Mouse (Mus musculus) cerebellum, adult 9-11 months (tissue): ENCODE measurements around the gene Stx6.
"Not testable (repeated sequence)": the region's sequence is repeated elsewhere in the genome, so short reads cannot be mapped to it uniquely, and the experiment has no call there.

Experiments used
- DNase-seq: peaks from one replicate; pipeline ENCODE4 v3.0.0; 2022

The Stx6 gene

DNA sequence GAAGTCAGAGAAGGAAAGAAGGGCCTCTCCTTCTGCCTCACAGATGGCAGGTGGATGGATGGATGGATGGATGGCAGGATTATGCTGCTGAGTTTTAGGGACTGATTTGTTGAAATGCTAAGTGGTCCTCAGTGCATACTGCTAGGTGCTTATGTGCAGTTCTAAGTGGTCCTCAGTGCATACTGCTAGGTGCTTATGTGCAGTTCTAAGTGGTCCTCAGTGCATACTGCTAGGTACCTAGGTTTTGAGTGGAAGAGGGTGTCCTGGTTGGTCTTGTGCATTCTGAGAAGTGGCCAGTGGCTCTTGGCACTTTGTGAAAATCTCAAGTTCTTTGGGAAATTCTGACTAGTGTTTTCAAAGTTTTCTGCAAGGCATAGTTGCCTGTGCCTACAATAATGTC is 11.4 kb downstream of the Stx6 start:
- DNase-seq, result no peak

DNA sequence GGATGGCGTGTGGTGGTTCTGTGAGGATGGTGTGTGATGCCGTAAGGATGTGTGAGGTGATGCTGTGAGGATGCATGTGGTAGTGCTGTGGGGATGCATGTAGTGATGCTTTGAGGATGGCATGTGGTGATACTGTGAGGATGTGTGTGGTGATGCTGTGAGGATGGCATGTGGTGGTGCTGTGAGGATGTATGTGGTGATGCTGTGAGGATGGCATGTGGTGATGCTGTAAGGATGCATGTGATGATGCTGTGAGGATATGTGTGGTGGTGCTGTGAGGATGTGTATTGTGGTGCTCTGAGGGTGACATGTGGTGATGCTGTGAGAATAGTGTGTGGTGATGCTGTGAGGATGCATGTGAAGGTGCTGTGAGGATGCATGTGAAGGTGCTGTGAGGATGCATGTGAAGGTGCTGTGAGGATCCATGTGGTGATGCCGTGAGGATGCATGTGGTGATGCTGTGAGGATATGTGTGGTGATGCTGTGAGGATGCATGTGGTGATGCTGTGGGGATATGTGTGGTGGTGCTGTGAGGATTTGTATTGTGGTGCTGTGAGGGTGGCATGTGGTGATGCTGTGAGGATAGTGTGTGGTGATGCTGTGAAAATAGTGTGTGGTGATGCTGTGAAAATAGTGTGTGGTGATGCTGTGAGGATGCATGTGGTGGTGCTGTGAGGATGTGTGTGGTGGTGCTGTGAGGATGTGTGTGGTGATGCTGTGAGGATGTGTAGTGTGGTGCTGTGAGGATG is 14.6 kb downstream of the Stx6 start:
- DNase-seq, result no peak

DNA sequence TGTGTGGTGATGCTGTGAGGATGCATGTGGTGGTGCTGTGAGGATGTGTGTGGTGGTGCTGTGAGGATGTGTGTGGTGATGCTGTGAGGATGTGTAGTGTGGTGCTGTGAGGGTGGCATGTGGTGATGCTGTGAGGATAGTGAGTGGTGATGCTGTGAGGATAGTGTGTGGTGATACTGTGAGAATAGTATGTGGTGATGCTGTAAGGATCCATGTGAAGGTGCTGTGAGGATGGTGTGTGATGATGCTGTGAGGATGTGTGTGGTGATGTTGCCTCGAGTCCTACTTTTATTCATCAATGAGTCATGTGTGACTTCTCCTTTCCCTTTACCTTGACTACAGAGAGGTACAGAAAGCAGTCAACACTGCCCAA is 15.1 kb downstream of the Stx6 start:
- DNase-seq, result not testable (repeated sequence)

DNA sequence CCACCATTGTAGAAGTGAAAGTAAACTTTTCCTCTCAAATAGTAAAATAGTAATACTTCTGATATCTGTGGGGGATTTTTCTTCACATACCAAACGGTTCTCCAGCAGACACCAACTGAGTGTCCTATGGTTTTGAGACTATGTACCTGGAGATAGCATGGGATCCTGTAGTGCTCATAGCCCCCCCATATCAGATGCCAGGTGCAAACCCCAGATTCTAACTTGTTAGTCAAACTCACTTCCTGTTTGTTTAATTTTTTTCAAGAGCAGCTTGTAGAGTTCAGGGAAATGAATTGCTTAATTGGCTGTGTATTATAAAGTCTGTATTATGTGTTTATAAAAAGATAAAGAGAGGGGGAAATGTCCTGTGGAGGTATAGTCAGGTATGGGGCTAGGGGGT is 15.9 kb downstream of the Stx6 start:
- no peak for DNase-seq

DNA sequence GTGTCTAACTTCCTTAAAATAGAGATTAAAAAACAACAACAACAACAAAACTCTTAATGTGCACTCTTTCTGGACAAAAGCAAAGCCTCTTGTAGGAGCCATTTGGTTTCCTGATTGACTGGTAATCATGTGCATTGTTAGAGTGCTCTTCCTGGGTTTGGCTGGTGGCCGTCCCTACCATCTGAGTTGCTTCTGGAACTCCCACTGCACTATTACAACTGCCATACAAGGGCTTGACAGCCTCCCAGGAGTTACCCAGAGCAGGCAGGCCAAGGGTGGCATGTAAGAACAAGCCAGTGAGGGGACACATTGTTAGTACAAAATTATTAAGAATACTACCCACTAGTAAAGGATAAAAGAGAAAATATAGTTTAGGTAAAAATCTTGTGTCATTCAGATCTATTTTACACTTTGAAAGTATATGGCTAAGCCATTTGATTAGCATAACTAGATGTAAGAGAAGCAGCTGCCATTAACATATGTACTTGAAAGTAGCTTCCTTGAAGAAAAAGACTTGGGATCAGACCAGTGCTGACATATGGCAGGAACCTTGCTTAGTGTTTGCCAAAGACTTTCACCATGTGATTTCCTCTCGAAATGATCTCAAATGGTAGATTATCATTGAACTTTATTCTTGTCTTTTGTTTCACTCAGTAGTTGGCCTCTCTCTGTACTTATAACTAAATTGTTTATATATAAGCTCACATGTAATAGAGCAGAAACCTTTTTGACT is 19.8 kb downstream of the Stx6 start:
- no peak for DNase-seq

DNA sequence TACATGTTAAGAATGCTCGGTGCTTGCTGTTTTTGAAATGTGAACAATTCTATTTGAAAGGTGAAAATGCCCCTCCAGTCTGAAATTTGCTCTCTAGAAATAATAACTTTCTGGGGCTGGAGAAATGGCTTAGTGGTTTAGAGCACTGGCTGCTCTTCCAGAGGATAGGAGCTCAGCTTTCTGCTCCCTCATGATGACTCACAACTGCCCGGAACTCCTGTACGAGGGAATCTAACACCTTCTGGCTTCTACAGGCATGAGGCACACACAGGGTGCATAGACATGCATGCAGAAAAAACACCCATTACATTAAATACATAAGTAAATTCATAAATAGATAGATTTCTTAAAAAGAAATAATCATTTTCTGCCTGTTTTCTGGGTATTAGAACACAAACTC is 25.7 kb downstream of the Stx6 start:
- DNase-seq, result no peak

DNA sequence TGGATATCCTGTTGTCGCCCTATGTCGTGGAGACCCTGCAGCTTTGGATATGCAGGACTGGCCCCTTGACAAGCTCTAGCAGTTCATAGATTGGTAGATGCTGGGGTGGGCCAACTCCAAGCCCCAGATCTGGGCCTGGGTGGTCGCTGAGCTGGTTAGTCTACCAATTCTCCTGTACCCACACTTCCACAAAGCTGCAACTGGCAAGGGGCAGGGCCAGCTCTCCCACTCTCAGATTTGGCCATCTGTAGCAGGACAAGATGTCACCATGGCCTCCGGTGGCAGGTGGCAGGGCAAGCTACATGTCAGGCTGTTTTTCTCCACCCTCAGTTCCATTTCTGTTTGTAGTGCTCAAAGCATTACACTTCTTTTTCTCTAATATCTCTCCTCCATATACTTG is 30.1 kb downstream of the Stx6 start:
- no peak for DNase-seq

DNA sequence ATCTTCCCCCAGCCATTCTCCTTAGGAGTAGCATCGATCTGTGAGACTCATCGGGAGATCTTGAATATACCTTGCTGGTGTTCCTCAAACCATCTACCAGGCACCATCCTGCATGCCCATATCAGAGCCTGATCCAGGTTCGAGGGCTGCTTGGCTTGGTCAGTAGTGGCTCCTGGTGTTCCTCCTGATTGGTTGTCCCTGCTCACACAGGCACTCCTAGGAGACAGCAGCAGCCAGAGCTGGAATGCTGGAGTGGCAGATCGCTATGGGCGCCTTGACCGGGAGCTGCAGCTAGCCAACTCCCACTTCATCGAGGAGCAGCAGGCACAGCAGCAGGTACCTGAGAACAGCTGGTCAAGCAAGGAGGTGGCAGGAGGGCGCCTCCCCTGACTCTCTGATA is 32.7 kb downstream of the Stx6 start:
- peak; percentile 33 for DNase-seq

DNA sequence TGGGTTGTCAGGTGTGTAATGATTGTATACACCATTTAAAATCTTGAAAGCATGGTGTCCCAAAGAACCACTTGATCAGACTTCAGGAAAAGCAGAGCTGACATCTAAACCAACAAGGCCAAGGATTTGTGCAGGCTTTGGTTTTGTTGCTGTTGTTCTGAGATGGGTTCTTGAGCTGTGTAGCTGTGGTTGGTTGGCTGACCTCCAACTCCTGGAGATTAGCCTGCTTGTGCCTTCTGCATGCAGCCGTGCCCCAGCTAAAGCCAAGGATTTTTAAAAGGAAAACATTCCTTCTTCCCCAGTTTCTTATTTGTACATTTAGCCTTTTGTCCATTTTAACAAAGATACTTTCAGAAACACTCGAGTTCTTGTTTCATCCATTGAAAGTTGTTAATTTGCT is 33.2 kb downstream of the Stx6 start:
- DNase-seq, result peak; percentile 77

DNA sequence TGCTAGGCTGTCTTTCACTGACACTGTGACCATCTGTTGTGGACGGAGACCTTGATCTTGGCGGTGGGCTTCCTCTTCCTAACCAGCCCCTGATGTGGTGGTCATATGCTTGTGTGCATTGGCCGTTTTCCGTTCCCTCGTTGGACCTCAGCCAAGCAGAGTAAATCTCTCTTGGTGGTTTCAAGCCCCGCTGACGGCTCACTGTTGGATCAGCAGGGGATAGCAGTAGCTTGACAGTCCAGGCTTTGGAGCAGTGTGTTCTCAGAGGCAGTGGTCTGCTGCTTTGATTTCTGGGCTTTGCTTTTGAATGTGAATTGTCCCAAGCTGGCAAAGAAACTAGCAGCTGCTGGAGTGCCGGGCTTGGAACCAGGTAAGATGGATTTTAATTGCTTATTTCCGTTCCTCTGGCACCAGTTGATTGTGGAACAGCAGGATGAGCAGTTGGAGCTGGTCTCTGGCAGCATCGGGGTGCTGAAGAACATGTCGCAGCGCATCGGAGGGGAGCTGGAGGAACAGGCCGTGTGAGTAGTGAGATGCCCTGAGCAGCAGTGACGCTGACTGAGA is 34.4 kb downstream of the Stx6 start:
- peak; percentile 69 for DNase-seq

DNA sequence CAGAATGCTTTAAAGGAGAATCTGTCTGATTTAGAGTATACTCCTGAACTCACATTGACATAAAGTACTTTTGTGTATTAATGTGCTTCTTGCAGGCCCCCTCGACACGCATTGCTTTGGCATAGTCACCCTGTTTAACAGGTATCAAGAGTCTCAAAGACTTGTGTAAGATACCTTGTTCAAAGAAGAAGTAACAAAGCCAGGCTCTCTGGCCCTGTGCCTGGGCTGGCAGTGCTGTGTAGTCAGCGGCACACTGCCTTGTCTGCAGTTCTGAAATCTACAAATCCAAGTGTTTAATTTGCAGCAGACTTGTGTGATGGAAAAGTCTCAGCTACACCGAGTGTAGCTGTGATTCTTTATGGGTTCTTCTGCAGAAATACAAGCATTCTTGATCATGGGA is 38.2 kb downstream of the Stx6 start:
- no peak for DNase-seq

DNA sequence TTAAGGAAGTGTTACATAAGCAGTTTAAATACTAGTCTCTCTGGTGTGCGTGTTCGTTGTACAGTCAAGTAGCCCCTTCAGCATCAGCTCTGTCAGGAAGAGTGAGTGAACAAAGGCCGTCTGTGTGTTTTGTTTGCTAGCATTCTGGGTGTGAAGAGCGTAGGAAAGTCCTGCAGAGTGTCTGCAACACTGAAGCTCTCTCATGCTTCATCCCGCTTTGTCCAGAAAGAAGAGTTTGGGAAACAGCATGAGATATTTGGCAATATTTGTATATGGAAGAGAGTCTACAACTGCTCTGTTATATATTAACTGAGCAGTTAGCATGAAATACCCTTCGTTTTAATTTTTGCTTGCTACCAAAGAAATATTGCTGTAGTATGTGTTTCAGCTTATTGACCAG is 41.0 kb downstream of the Stx6 start:
- no peak for DNase-seq

DNA sequence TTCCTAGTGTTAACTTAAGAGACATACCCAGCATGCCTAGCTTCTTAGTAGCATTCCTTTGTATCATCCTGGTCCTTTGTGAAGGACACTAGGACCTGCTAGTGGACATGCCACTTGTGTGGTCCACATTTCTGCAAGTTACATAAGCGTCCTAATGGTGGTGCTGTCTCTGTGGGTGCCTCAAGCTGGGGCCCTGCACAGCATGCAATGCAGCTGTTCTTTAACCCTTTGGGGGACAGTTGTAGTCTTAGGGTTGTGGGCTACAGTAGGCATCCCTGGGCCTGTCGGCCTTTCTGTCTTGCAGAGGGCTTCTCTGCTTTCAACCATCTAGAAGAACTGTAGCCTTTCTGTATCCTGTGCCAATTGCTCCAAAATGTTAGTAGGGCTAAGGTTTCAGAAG is 42.5 kb downstream of the Stx6 start:
- DNase-seq, result peak; percentile 14

DNA sequence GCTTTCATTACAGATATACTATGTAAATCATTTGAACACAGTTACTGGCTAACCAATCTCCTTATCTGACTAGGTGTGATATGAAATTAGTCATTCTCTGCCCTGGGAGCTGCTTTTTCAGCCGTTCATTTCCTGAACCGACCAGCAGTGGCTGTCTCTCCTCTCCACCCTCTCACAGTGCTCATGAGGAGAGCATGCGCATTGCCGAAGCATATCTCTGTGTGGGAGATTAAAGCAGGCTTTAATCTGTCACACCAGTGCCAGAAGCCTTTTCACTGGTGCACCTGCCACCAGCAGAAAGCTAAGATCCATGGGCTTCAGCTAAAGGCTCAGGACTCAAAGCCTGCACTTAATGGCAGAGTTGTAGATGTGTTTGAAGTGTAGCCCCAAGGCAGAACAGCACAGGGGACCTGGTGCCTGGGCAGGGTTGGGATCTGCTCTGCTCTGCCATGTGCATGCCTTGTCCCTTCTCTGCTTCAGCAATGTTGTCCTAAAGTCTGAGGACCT is 42.9 kb downstream of the Stx6 start:
- DNase-seq, result no peak

DNA sequence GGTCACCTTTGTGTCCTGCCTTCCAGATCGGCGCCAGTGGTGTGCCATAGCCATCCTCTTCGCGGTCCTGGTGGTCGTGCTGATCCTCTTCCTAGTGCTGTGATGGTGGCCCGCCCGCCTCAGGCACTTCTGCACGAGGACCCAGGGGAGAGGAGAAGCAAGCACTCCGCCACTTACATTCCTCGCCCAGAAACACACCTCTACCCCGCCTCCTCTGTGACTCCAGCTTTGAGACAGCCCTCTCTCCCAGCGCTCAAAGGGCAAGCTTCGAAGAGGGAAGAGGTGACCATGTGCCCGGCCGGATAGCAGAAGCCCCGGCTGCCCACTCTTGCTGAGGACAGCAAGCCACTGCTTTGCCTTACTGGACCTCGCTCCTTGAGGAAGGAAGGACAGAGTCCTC is 43.4 kb downstream of the Stx6 start:
- DNase-seq, result no peak

DNA sequence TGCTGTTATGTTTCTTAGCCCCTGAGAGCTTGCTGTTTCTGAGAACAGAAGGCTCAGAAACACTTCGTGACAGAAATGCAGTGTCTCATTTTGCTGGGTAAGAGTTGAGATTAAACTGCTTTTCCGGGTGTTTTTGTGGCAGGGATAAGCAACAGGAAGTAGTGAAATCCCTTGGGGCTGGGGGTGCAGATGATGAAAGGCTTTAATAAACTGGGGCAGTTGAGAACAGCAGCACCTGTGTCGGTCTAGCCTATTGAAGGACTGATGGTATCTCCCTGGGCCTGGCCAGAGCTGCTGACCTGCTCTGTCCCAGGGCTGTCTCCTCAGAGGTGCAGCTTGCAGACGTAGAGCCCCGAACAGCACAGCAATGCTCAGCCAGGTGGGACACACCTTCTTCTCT is 44.0 kb downstream of the Stx6 start:
- no peak for DNase-seq

DNA sequence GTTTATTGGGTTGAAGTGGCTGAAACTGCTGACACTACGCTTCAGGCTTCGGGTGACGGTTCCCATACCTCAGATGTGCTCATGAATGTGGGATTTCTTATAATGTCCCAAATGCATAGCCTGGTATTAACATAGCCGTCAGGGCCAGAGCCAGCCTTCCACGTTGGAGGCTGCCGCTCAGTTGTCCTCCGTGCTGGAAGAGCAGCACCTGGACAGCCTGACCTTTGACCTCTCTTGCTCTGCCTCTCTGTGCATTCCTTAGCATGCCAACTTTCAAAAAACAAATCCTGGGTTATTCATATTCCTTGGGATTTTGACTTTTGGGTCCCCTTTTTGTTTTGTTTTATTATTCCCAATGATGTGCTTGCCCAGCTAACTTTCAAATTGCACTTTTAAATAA is 44.6 kb downstream of the Stx6 start:
- DNase-seq, result no peak

DNA sequence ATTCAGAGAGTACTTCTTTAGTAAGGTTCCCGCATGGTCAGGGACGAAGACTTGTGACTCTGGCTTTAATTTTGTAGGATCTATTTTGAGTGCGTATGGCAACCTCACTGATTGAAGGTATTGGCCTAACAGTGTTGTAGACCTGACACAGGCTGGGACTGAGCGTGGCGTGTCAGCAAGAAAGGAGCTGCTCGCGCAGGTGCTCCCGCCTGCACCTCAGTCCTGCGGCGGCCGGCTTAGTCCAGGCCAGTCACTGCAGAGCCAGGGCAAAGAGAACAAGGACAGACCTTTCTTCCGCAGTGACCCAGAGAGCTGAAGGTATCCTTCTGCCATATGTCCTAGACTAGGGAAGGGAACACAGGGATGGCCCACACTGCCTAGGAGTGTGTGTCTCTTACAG is 45.4 kb downstream of the Stx6 start:
- DNase-seq, result no peak

DNA sequence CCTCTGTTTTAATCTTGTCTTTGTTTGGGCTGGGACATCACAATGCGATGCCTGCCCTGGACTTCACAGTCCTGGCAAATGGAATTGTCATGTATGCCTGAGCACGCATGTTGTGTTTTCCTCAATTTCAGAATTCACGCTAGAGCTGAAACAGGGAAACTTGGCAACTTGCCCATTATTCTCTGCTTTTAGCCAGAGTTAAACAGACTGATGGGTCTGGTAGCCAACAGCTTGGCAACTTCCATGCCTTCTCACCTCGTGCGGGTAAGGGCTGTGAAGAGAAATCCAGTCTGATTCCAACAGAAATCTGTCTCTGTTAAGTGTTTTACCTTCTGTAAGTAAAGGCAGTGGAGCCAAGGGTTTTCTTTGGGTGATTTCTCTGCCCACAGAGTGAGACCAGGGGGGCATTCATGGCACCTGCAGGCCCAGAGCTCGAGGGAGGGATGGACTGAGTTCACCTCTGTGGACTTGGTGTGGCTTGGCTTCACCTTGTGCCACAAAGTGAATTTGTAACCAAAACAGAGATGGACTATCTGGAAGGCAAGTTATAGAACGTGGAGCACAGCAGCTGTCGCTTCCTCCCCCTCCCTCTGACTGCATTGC is 46.1 kb downstream of the Stx6 start:
- DNase-seq, result peak; percentile 73

DNA sequence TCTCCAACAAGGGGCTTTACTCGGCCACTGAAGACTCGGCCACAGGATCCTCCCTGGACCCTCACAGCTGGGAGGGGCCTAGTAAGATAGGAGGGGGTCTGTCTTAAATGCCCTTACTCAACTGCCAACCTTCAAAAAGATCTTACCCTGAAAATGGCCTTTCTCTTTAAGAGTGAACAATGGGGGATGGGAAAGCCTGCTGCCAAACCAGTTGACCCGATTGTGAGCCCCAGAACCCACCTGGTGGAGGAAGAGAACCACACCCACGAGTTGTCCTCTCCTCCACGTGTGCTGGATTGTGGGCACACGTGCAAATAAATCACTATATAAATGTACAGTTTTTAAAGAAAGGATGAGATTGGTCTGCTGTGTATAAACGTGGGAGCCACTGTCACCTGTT is 46.8 kb downstream of the Stx6 start:
- no peak for DNase-seq

DNA sequence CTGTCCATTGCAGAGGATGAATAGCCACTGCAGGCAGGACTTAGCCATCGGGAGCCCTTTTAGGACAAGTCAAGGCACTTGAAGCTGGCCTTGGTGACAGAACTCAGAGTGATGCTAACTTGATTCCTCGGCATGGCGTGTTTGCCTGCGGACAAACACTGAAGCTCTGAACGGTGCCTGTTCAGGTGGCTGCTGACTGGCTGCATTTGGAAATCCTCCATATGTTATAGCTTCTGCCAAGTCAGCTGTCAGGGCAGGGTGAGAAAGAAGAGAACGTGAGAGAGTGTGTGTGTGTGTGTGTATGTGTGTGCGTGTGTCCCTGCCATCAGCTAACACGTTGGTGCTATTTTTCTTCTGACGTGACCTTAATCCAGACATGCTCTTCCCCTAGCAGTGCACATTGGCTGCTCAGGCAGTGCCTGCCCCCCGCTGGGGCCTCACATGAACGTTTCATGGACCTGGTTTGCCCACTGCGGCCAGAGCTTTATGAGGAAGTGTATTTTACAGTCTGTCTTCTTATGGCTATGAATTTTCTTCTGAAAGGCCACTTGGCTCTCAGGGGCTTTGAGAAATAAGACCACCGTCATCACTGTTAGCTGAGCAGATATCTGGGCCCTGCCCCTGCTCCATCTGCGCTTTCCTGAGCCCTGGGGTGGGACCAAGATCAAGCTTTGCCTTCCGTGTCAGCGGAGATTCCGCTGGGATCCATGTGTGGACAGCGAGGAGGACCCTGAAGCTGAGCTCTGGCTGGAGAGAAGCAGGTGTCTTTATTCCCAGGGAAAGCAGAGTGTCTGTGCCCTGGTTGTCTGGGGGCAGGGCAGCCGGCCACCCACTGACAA is 47.5 kb downstream of the Stx6 start:
- no peak for DNase-seq

DNA sequence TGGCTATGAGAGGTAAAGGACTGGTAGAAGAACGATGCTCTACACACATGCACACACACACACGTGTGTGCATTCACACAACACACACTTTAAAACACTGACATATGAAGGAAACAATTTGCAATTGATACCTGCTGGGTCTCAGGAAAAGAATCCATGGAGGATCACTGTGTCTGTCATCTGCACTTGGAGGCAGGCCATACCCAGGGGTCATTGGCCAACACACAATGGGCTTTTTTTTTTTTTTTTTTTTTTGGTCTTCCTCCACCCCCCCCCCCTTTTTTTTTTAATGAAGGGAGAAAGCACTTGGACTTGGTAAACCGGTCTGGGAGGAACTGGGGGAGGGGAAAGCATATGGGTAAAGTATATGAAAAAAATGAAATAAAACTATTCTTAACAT is 49.3 kb downstream of the Stx6 start:
- DNase-seq, result no peak
